Mouse (Mus musculus) small intestine, adult 2 months (tissue): ENCODE data around the gene Ctdnep1.

Experiments
- CTCF ChIP-seq: fragments of 200-500 bp; IDR thresholded peaks from 2 replicates; pipeline ENCODE4 v1.5.1; 2012; ENCODE audit warnings: low read depth, mild to moderate bottlenecking, control low read depth, inconsistent platforms, low read length, moderate library complexity, mixed read lengths; ENCODE audit not compliant: insufficient replicate concordance, insufficient read length; ENCODE audit errors: extremely low read depth
- POLR2A ChIP-seq: fragments of 200-500 bp; IDR thresholded peaks from 2 replicates; pipeline ENCODE4 v1.6.1; 2012; ENCODE audit warnings: low read depth, mild to moderate bottlenecking, control low read depth, inconsistent platforms, low read length, moderate library complexity

GRCm38 (mm10) chr11:69934681-69935080, 46.3 kb upstream of the Ctdnep1 start:
- TF ChIP-seq POLR2A: no peak
- TF ChIP-seq CTCF: no peak
